Comparison of ENCODE assay signal across 8 mouse cellular contexts in genomic region chr8:85036381-85036717, GRCm38 (mm10). TPM values are rescaled to one million over a fixed set of nuclear protein-coding genes. Genes with fewer than 3 reads are reported as not detected.
A peak's percentile ranks its signal among the peaks of the same experiment; 100 is the strongest.
DNase-seq lines count a peak whose midpoint lies in the region; ATAC-seq lines count a peak whose summit lies in the region.

No protein-coding gene starts in this region.

- peaks cover 26% of the 10 kb centered on the region for H3K36me3 ChIP-seq in kidney, embryonic 16.5 days (ENCODE audit: insufficient read depth, low read length)
- peaks cover 24% of the 10 kb centered on the region for H3K36me3 ChIP-seq in hindbrain, embryonic 16.5 days (ENCODE audit: control insufficient read depth, insufficient read depth, low read length)
- peaks cover 36% of the 10 kb centered on the region for H3K36me3 ChIP-seq in midbrain, embryonic 14.5 days (ENCODE audit: control insufficient read depth, insufficient read depth, low read length)

- H3K27ac ChIP-seq in kidney, embryonic 16.5 days (ENCODE audit: low read length) = peak overlapping the region; percentile 100
- H3K27ac ChIP-seq in hindbrain, embryonic 16.5 days (ENCODE audit: low read depth, low read length) = peak overlapping the region; percentile 80
- H3K27ac ChIP-seq in midbrain, embryonic 14.5 days (replicated peaks; ENCODE audit: low read depth, low read length) = peak overlapping the region; percentile 65

- under 1% methylated on average over 9 of the region's 9 CpGs for WGBS in kidney, embryonic 16.5 days
- WGBS in hindbrain, embryonic 16.5 days = 0% methylated on average over 9 of the region's 9 CpGs
- under 1% methylated on average over 9 of the region's 9 CpGs for WGBS in midbrain, embryonic 14.5 days

- peak overlapping the region; percentile 83 for H3K4me2 ChIP-seq in kidney, embryonic 16.5 days (replicated peaks; ENCODE audit: low read depth, low read length)
- H3K4me2 ChIP-seq in hindbrain, embryonic 16.5 days (ENCODE audit: low read length) = peak overlapping the region; percentile 94
- H3K4me2 ChIP-seq in midbrain, embryonic 14.5 days (ENCODE audit: low read length) = peak overlapping the region; percentile 98

- no peaks in the 10 kb centered on the region for H3K27me3 ChIP-seq in kidney, embryonic 16.5 days (ENCODE audit: insufficient read depth, low read length)
- no peaks in the 10 kb centered on the region for H3K27me3 ChIP-seq in hindbrain, embryonic 16.5 days (replicated peaks; ENCODE audit: control insufficient read depth, insufficient read depth, low read length)
- H3K27me3 ChIP-seq in midbrain, embryonic 14.5 days (ENCODE audit: control insufficient read depth, insufficient read depth, low read length) = no peaks in the 10 kb centered on the region

- peak overlapping the region; percentile 87 for H3K4me3 ChIP-seq in kidney, embryonic 16.5 days (ENCODE audit: low read length)
- peak overlapping the region; percentile 86 for H3K4me3 ChIP-seq in hindbrain, embryonic 16.5 days (ENCODE audit: low read length)
- H3K4me3 ChIP-seq in midbrain, embryonic 14.5 days (replicated peaks; ENCODE audit: low read depth, low read length) = peak overlapping the region; percentile 81

- peak overlapping the region; percentile 87 for H3K9ac ChIP-seq in kidney, embryonic 16.5 days (replicated peaks; ENCODE audit: low read length)
- peak overlapping the region; percentile 54 for H3K9ac ChIP-seq in hindbrain, embryonic 16.5 days (ENCODE audit: low read depth, low read length)
- peak overlapping the region; percentile 65 for H3K9ac ChIP-seq in midbrain, embryonic 14.5 days (replicated peaks; ENCODE audit: low read length)

- peak; percentile 33 for ATAC-seq in kidney, embryonic 16.5 days (ENCODE audit: low FRiP score, low TSS enrichment)
- peak; percentile 1; the same call in 1 of the 2 replicates for ATAC-seq in common myeloid progenitor, adult 5-6 weeks (replicated peaks; ENCODE audit: low read depth, poor library complexity, severe bottlenecking)
- ATAC-seq in hindbrain, embryonic 16.5 days = peak; percentile 64
- peak; percentile 46 for ATAC-seq in midbrain, embryonic 14.5 days (ENCODE audit: low FRiP score, low TSS enrichment)

- H3K9me3 ChIP-seq in kidney, embryonic 16.5 days (ENCODE audit: low read length) = no peaks in the 10 kb centered on the region
- H3K9me3 ChIP-seq in hindbrain, embryonic 16.5 days (ENCODE audit: control insufficient read depth, low read length) = no peaks in the 10 kb centered on the region
- H3K9me3 ChIP-seq in midbrain, embryonic 14.5 days (ENCODE audit: control insufficient read depth, low read length) = no peaks in the 10 kb centered on the region

- peaks cover 26% of the 10 kb centered on the region for H3K4me1 ChIP-seq in kidney, embryonic 16.5 days (ENCODE audit: insufficient read depth, low read length)
- H3K4me1 ChIP-seq in hindbrain, embryonic 16.5 days (ENCODE audit: control insufficient read depth, insufficient read depth, low read depth, low read length) = peaks cover 28% of the 10 kb centered on the region
- H3K4me1 ChIP-seq in midbrain, embryonic 14.5 days (ENCODE audit: control insufficient read depth, insufficient read depth, low read length) = peaks cover 24% of the 10 kb centered on the region

- no peak for DNase-seq in kidney, postnatal 36 days
- DNase-seq in midbrain, embryonic 14.5 days = no peak
- no peak for DNase-seq in thymus, adult 18-20 months
- no peak for DNase-seq in layer of hippocampus, adult 11-12 months (ENCODE audit: low spot score)
- DNase-seq in spleen, adult 18-20 months = no peak

RNA-seq across cellular contexts. Expression of gene Tnpo2, which starts 0.4 kb away (rescaled TPM):
- 27.5 and 28.4 TPM in 2 replicates for polyA plus RNA-seq in kidney, embryonic 16.5 days (2015; fragmentation: Nextera tagmentation; extraction: Ambion mirVana)
- total RNA-seq in common myeloid progenitor, adult 5-6 weeks (2017) = 15.5 and 23.2 TPM in 2 replicates
- 61.2 and 62.7 TPM in 2 replicates for polyA plus RNA-seq in hindbrain, embryonic 16.5 days (2015; fragmentation: Nextera tagmentation; extraction: Ambion mirVana)
- 32.0 and 41.0 TPM in 2 replicates for polyA plus RNA-seq in midbrain, embryonic 14.5 days (2014; fragmentation: Nextera tagmentation; extraction: Ambion mirVana)

RNA-seq across cellular contexts. Expression of gene Trir, which starts 9.7 kb away (rescaled TPM):
- 93.3 and 104 TPM in 2 replicates for polyA plus RNA-seq in kidney, embryonic 16.5 days (2015; fragmentation: Nextera tagmentation; extraction: Ambion mirVana)
- total RNA-seq in common myeloid progenitor, adult 5-6 weeks (2017) = 202 and 410 TPM in 2 replicates
- polyA plus RNA-seq in hindbrain, embryonic 16.5 days (2015; fragmentation: Nextera tagmentation; extraction: Ambion mirVana) = 100 and 110 TPM in 2 replicates
- polyA plus RNA-seq in midbrain, embryonic 14.5 days (2014; fragmentation: Nextera tagmentation; extraction: Ambion mirVana) = 157 and 191 TPM in 2 replicates

RNA-seq across cellular contexts. Expression of gene Asna1, which starts 11.3 kb away (rescaled TPM):
- 150 and 154 TPM in 2 replicates for polyA plus RNA-seq in kidney, embryonic 16.5 days (2015; fragmentation: Nextera tagmentation; extraction: Ambion mirVana)
- total RNA-seq in common myeloid progenitor, adult 5-6 weeks (2017) = 52.3 and 52.6 TPM in 2 replicates
- polyA plus RNA-seq in hindbrain, embryonic 16.5 days (2015; fragmentation: Nextera tagmentation; extraction: Ambion mirVana) = 159 and 170 TPM in 2 replicates
- polyA plus RNA-seq in midbrain, embryonic 14.5 days (2014; fragmentation: Nextera tagmentation; extraction: Ambion mirVana) = 130 and 155 TPM in 2 replicates

RNA-seq across cellular contexts. Expression of gene Best2, which starts 22.0 kb away (rescaled TPM):
- not detected in 2 replicates for polyA plus RNA-seq in kidney, embryonic 16.5 days (2015; fragmentation: Nextera tagmentation; extraction: Ambion mirVana)
- not detected in 2 replicates for total RNA-seq in common myeloid progenitor, adult 5-6 weeks (2017)
- polyA plus RNA-seq in hindbrain, embryonic 16.5 days (2015; fragmentation: Nextera tagmentation; extraction: Ambion mirVana) = 0.10 and 0.21 TPM in 2 replicates
- not detected in 2 replicates for polyA plus RNA-seq in midbrain, embryonic 14.5 days (2014; fragmentation: Nextera tagmentation; extraction: Ambion mirVana)

RNA-seq across cellular contexts. Expression of gene Fbxw9, which starts 23.5 kb away (rescaled TPM):
- polyA plus RNA-seq in kidney, embryonic 16.5 days (2015; fragmentation: Nextera tagmentation; extraction: Ambion mirVana) = 34.6 and 37.3 TPM in 2 replicates
- total RNA-seq in common myeloid progenitor, adult 5-6 weeks (2017) = 3.9 and 8.4 TPM in 2 replicates
- 75.8 and 83.2 TPM in 2 replicates for polyA plus RNA-seq in hindbrain, embryonic 16.5 days (2015; fragmentation: Nextera tagmentation; extraction: Ambion mirVana)
- 65.0 and 80.9 TPM in 2 replicates for polyA plus RNA-seq in midbrain, embryonic 14.5 days (2014; fragmentation: Nextera tagmentation; extraction: Ambion mirVana)

Comparison
In these comparisons a context has a peak if more than half of its experiments do, and no peak if none do; other contexts are left out.
1. ATAC-seq: peak in every context shown above with its lines; median percentile 64 in hindbrain, embryonic 16.5 days; 46 in midbrain, embryonic 14.5 days; 33 in kidney, embryonic 16.5 days; 1 in common myeloid progenitor, adult 5-6 weeks.